Mouse (Mus musculus): ENCODE results near the gene Rfng.
"Not testable (repeated sequence)": the region's sequence is repeated elsewhere in the genome, so short reads cannot be mapped to it uniquely, and the experiment has no call there.

The Rfng gene

GRCm38 (mm10) chr11:120784064-120784791, at the start of gene Rfng, which contains the start of gene Gps1:
Rfng (minus strand) TSS chr11:120784207.
Gps1 (plus strand) TSS chr11:120784272.
- peak; percentile 64 for DNase-seq (ENCODE audit: low read depth, low spot score)

GRCm38 (mm10) chr11:120832962-120833361, 49.0 kb upstream of the Rfng start:
- DNase-seq (ENCODE audit: low read depth, low spot score), result not testable (repeated sequence)

GRCm38 (mm10) chr11:120831659-120832440, 47.8 kb upstream of the Rfng start:
- no peak for DNase-seq (ENCODE audit: low read depth, low spot score)

- DNase-seq (ENCODE audit: low read depth, low spot score), result no peak
Observed at GRCm38 (mm10) chr11:120830686-120831085, 46.7 kb upstream of the Rfng start.

- DNase-seq (ENCODE audit: low read depth, low spot score), result no peak
Observed at GRCm38 (mm10) chr11:120829757-120830532, 45.9 kb upstream of the Rfng start.

- DNase-seq (ENCODE audit: low read depth, low spot score), result no peak
Observed at GRCm38 (mm10) chr11:120828416-120828815, 44.4 kb upstream of the Rfng start.

- DNase-seq (ENCODE audit: low read depth, low spot score), result no peak
Observed at GRCm38 (mm10) chr11:120826016-120826953, 42.3 kb upstream of the Rfng start.

- no peak for DNase-seq (ENCODE audit: low read depth, low spot score)
Observed at GRCm38 (mm10) chr11:120825289-120825863, 41.4 kb upstream of the Rfng start.

GRCm38 (mm10) chr11:120824787-120825288, 40.8 kb upstream of the Rfng start:
- DNase-seq (ENCODE audit: low read depth, low spot score), result no peak

- peak; percentile 97 for DNase-seq (ENCODE audit: low read depth, low spot score)
Observed at GRCm38 (mm10) chr11:120823956-120824786, 40.2 kb upstream of the Rfng start, which contains the start of gene Fasn. Fasn (minus strand) TSS chr11:120824547.

- peak; percentile 49 for DNase-seq (ENCODE audit: low read depth, low spot score)
Observed at GRCm38 (mm10) chr11:120823551-120823947, 39.5 kb upstream of the Rfng start.

- no peak for DNase-seq (ENCODE audit: low read depth, low spot score)
Observed at GRCm38 (mm10) chr11:120822831-120823550, 39.0 kb upstream of the Rfng start.

- no peak for DNase-seq (ENCODE audit: low read depth, low spot score)
Observed at GRCm38 (mm10) chr11:120822321-120822720, 38.3 kb upstream of the Rfng start.

GRCm38 (mm10) chr11:120821076-120821922, 37.3 kb upstream of the Rfng start:
- no peak for DNase-seq (ENCODE audit: low read depth, low spot score)

GRCm38 (mm10) chr11:120820546-120820945, 36.5 kb upstream of the Rfng start:
- no peak for DNase-seq (ENCODE audit: low read depth, low spot score)

GRCm38 (mm10) chr11:120819556-120819955, 35.5 kb upstream of the Rfng start:
- DNase-seq (ENCODE audit: low read depth, low spot score), result no peak

GRCm38 (mm10) chr11:120818251-120818650, 34.2 kb upstream of the Rfng start:
- no peak for DNase-seq (ENCODE audit: low read depth, low spot score)

GRCm38 (mm10) chr11:120817358-120817757, 33.4 kb upstream of the Rfng start:
- no peak for DNase-seq (ENCODE audit: low read depth, low spot score)
